Mouse (Mus musculus) thymus, adult 2 months (tissue): ENCODE measurements around the gene Sirpa. TPM values are rescaled to one million over a fixed set of nuclear protein-coding genes. Genes with fewer than 3 reads are reported as not detected.

Source experiments
- DNase-seq: peaks from one replicate; pipeline ENCODE4 v3.0.0; 2021
- H3K27ac ChIP-seq: fragments of 200-500 bp; 2 replicates; pipeline ENCODE4 v1.5.1; 2012; ENCODE audit warnings: low read length, control low read depth; ENCODE audit not compliant: control insufficient read depth, insufficient read depth
- H3K27me3 ChIP-seq: fragments of 200-500 bp; 2 replicates; pipeline ENCODE4 v1.6.1; 2012; ENCODE audit warnings: mild to moderate bottlenecking, low read length, moderate library complexity, mixed read lengths; ENCODE audit not compliant: control insufficient read depth, insufficient read depth
- H3K36me3 ChIP-seq: fragments of 200-500 bp; 2 replicates; pipeline ENCODE4 v1.6.1; 2012; ENCODE audit warnings: mild to moderate bottlenecking, low read length, moderate library complexity; ENCODE audit not compliant: control insufficient read depth, insufficient read depth
- H3K4me1 ChIP-seq: fragments of 200-500 bp; replicated peaks from 2 replicates; pipeline ENCODE4 v1.6.1; 2012; ENCODE audit warnings: low read length; ENCODE audit not compliant: control insufficient read depth, insufficient read depth
- H3K4me3 ChIP-seq: fragments of 200-500 bp; 2 replicates; pipeline ENCODE4 v1.5.1; 2012; ENCODE audit warnings: mild to moderate bottlenecking, low read length, control low read depth, moderate library complexity; ENCODE audit not compliant: control insufficient read depth, insufficient read depth
- CTCF ChIP-seq: fragments of 200-500 bp; IDR thresholded peaks from 2 replicates; pipeline ENCODE4 v1.5.1; 2012; ENCODE audit warnings: mild to moderate bottlenecking, control low read depth, low read length, moderate library complexity, borderline replicate concordance; ENCODE audit not compliant: control insufficient read depth, poor library complexity, insufficient read depth; ENCODE audit errors: extremely low read depth
- POLR2A ChIP-seq: fragments of 200-500 bp; IDR thresholded peaks from 2 replicates; pipeline ENCODE4 v1.6.1; 2012; ENCODE audit warnings: mild to moderate bottlenecking, low read length, control low read depth, moderate library complexity; ENCODE audit not compliant: control insufficient read depth, poor library complexity, insufficient read depth; ENCODE audit errors: extremely low read depth
- WGBS: fragments of 180-500 bp; shearing (Covaris S2); methylation state at CpG from one replicate; pipeline ENCODE4 v1.1.7; 2018; 5-methylcytosine and 5-hydroxymethylcytosine counted together
- polyA plus RNA-seq: library from polyadenylated mRNA; depleted of rRNA; stranded (reverse); fragments of >200 nt; gene quantifications from 2 replicates; pipeline ENCODE4 v1.2.3, GENCODE M21; 2012

The Sirpa gene
- polyA plus RNA-seq, 1 experiment, result 56.0 TPM

- Histone ChIP-seq H3K27ac (no peak overlapping the region), H3K36me3 (no peaks in the 10 kb centered on the region), H3K27me3 (no peaks in the 10 kb centered on the region), H3K4me1 (no peaks in the 10 kb centered on the region), H3K4me3 (no peak overlapping the region)
- no peak for DNase-seq
- TF ChIP-seq POLR2A (no peak), CTCF (no peak)
- WGBS, result 89% methylated on average over 4 of the region's 4 CpGs
Measured at GRCm38 (mm10) chr2:129654233-129654950, 61.8 kb downstream of the Sirpa start.

- Histone ChIP-seq H3K4me3 (no peak overlapping the region), H3K27ac (no peak overlapping the region), H3K36me3 (no peaks in the 10 kb centered on the region), H3K4me1 (no peaks in the 10 kb centered on the region), H3K27me3 (no peaks in the 10 kb centered on the region)
- 95% methylated on average over 4 of the region's 4 CpGs for WGBS
- DNase-seq, result no peak
- TF ChIP-seq POLR2A (no peak), CTCF (no peak)
Measured at GRCm38 (mm10) chr2:129655033-129655432, 62.4 kb downstream of the Sirpa start.

GRCm38 (mm10) chr2:129658796-129659195, 66.2 kb downstream of the Sirpa start:
- Histone ChIP-seq H3K4me3 (no peak overlapping the region), H3K36me3 (no peaks in the 10 kb centered on the region), H3K27me3 (no peaks in the 10 kb centered on the region), H3K4me1 (no peaks in the 10 kb centered on the region), H3K27ac (no peak overlapping the region)
- DNase-seq, result no peak
- 87% methylated on average over 4 of the region's 4 CpGs for whole genome bisulfite sequencing
- TF ChIP-seq CTCF, result no peak
- no peak for TF ChIP-seq POLR2A

- no peaks in the 10 kb centered on the region for H3K4me1 ChIP-seq
- 68% methylated on average over 6 of the region's 6 CpGs for WGBS
- DNase-seq, result no peak
- H3K4me3 ChIP-seq, result no peak overlapping the region
- H3K27me3 ChIP-seq, result no peaks in the 10 kb centered on the region
- H3K36me3 ChIP-seq, result no peaks in the 10 kb centered on the region
- H3K27ac ChIP-seq, result no peak overlapping the region
- no peak for TF ChIP-seq POLR2A
- TF ChIP-seq CTCF, result no peak
Measured at GRCm38 (mm10) chr2:129660020-129660419, 67.4 kb downstream of the Sirpa start.

- TF ChIP-seq POLR2A (no peak), CTCF (no peak)
- no peaks in the 10 kb centered on the region for H3K27me3 ChIP-seq
- H3K4me1 ChIP-seq, result no peaks in the 10 kb centered on the region
- H3K36me3 ChIP-seq, result no peaks in the 10 kb centered on the region
- no peak for DNase-seq
- no peak overlapping the region for H3K4me3 ChIP-seq
- H3K27ac ChIP-seq, result no peak overlapping the region
- 91% methylated on average over 4 of the region's 4 CpGs for WGBS
Measured at GRCm38 (mm10) chr2:129662484-129662883, 69.8 kb downstream of the Sirpa start.

- no peak for TF ChIP-seq POLR2A
- no peak for TF ChIP-seq CTCF
- H3K36me3 ChIP-seq, result no peaks in the 10 kb centered on the region
- H3K4me1 ChIP-seq, result no peaks in the 10 kb centered on the region
- H3K27me3 ChIP-seq, result no peaks in the 10 kb centered on the region
- 81% methylated on average over 4 of the region's 4 CpGs for WGBS
- no peak overlapping the region for H3K4me3 ChIP-seq
- DNase-seq, result no peak
- no peak overlapping the region for H3K27ac ChIP-seq
Measured at GRCm38 (mm10) chr2:129671911-129672310, 79.3 kb downstream of the Sirpa start.

GRCm38 (mm10) chr2:129674935-129675634, 82.5 kb downstream of the Sirpa start:
- peak; percentile 79 for DNase-seq
- H3K4me1 ChIP-seq, result no peaks in the 10 kb centered on the region
- no peak for TF ChIP-seq POLR2A
- peak; percentile 97 for TF ChIP-seq CTCF

More at GRCm38 (mm10) chr2:129674935-129675634, 82.5 kb downstream of the Sirpa start:
- WGBS, result 32% methylated on average over 13 of the region's 13 CpGs
- Histone ChIP-seq H3K27ac (no peak overlapping the region), H3K4me3 (no peak overlapping the region), H3K36me3 (no peaks in the 10 kb centered on the region), H3K27me3 (no peaks in the 10 kb centered on the region)
